Mouse (Mus musculus) heart, embryonic 11.5 days (tissue): ENCODE measurements at regions not wholly inside any gene's neighbourhood (a gene's known extent, or its start where the extent isn't known, plus 50 kb on each side); places are given as distances from the start of the nearest gene placed in this dataset.

ENCODE experiments used
- ATAC-seq: fragments of 200-750 bp; cut with Nextera tagmentation; replicated peaks from 2 replicates; pipeline ENCODE4 v1.8.0; 2017; ENCODE audit warnings: moderate library complexity; ENCODE audit not compliant: insufficient number of reproducible peaks, low FRiP score, low TSS enrichment
- H3K27ac ChIP-seq: fragments of 300-500 bp; sonication (generic); 2 replicates; pipeline ENCODE4 v1.5.1; 2014; ENCODE audit warnings: mild to moderate bottlenecking, low read depth, low read length
- H3K27me3 ChIP-seq: fragments of 300-500 bp; sonication (generic); 2 replicates; pipeline ENCODE4 v1.6.1; 2014; ENCODE audit warnings: mild to moderate bottlenecking, low read length, mixed read lengths; ENCODE audit not compliant: control insufficient read depth, insufficient read depth
- H3K36me3 ChIP-seq: fragments of 300-500 bp; sonication (generic); 2 replicates; pipeline ENCODE4 v1.6.1; 2014; ENCODE audit warnings: mild to moderate bottlenecking, low read length, moderate library complexity, mixed read lengths; ENCODE audit not compliant: control insufficient read depth, insufficient read depth
- H3K4me1 ChIP-seq: fragments of 300-500 bp; sonication (generic); 2 replicates; pipeline ENCODE4 v1.6.1; 2014; ENCODE audit warnings: low read length; ENCODE audit not compliant: control insufficient read depth, insufficient read depth
- H3K4me2 ChIP-seq: fragments of 300-500 bp; sonication (generic); 2 replicates; pipeline ENCODE4 v1.6.1; 2014; ENCODE audit warnings: mild to moderate bottlenecking, moderate library complexity
- H3K4me3 ChIP-seq: fragments of 300-500 bp; sonication (generic); 2 replicates; pipeline ENCODE4 v1.5.1; 2014; ENCODE audit warnings: low read depth, low read length
- H3K9ac ChIP-seq: fragments of 300-500 bp; sonication (generic); 2 replicates; pipeline ENCODE4 v1.6.1; 2014; ENCODE audit warnings: mild to moderate bottlenecking, low read depth, low read length, moderate library complexity
- H3K9me3 ChIP-seq: fragments of 300-500 bp; sonication (generic); replicated peaks from 2 replicates; pipeline ENCODE4 v1.6.1; 2016; ENCODE audit warnings: low read length; ENCODE audit not compliant: control insufficient read depth
- WGBS: fragments of 180-500 bp; shearing (Covaris S2); extraction: QIAGEN DNeasy Blood & Tissue Kit; methylation state at CpG from one replicate; pipeline ENCODE4 v1.1.7; 2014; ENCODE audit not compliant: insufficient replicate concordance; 5-methylcytosine and 5-hydroxymethylcytosine counted together

GRCm38 (mm10) chr16:93533205-93533604 lies 70.7 kb downstream of the Setd4 start:
- Histone ChIP-seq H3K9ac (no peak overlapping the region), H3K4me2 (no peak overlapping the region), H3K9me3 (no peaks in the 10 kb centered on the region), H3K4me3 (no peak overlapping the region), H3K27me3 (no peaks in the 10 kb centered on the region), H3K4me1 (no peaks in the 10 kb centered on the region), H3K27ac (no peak overlapping the region), H3K36me3 (no peaks in the 10 kb centered on the region)
- ATAC-seq = no peak
- WGBS = 9% methylated on average over 4 of the region's 4 CpGs

GRCm38 (mm10) chr16:93531937-93532336 lies 71.9 kb downstream of the Setd4 start:
- no peak overlapping the region for H3K4me3 ChIP-seq
- H3K27me3 ChIP-seq = no peaks in the 10 kb centered on the region
- no peaks in the 10 kb centered on the region for H3K9me3 ChIP-seq
- no peak overlapping the region for H3K27ac ChIP-seq
- no peaks in the 10 kb centered on the region for H3K36me3 ChIP-seq
- no peak overlapping the region for H3K9ac ChIP-seq
- no peaks in the 10 kb centered on the region for H3K4me1 ChIP-seq
- ATAC-seq = no peak
- H3K4me2 ChIP-seq = no peak overlapping the region
- WGBS = 72% methylated on average over 8 of the region's 8 CpGs

GRCm38 (mm10) chr16:93522485-93522884 lies 81.4 kb downstream of the Setd4 start:
- no peaks in the 10 kb centered on the region for H3K36me3 ChIP-seq
- no peak overlapping the region for H3K9ac ChIP-seq
- ATAC-seq = no peak
- 0 out of 2 replicates have a peak, but pooled peaks cover 2% of the 10 kb centered on the region for H3K27me3 ChIP-seq
- no peak overlapping the region for H3K4me2 ChIP-seq
- H3K4me3 ChIP-seq = no peak overlapping the region
- no peaks in the 10 kb centered on the region for H3K4me1 ChIP-seq
- H3K9me3 ChIP-seq = no peaks in the 10 kb centered on the region
- H3K27ac ChIP-seq = no peak overlapping the region
- WGBS = 73% methylated on average over 2 of the region's 2 CpGs

GRCm38 (mm10) chr16:93520481-93520880 lies 83.4 kb downstream of the Setd4 start:
- no peak overlapping the region for H3K4me2 ChIP-seq
- WGBS = 74% methylated on average over 3 of the region's 3 CpGs
- no peaks in the 10 kb centered on the region for H3K36me3 ChIP-seq
- ATAC-seq = no peak
- no peak overlapping the region for H3K4me3 ChIP-seq
- no peaks in the 10 kb centered on the region for H3K9me3 ChIP-seq
- 0 out of 2 replicates have a peak, but pooled peaks cover 2% of the 10 kb centered on the region for H3K27me3 ChIP-seq
- H3K4me1 ChIP-seq = no peaks in the 10 kb centered on the region
- no peak overlapping the region for H3K27ac ChIP-seq
- no peak overlapping the region for H3K9ac ChIP-seq

GRCm38 (mm10) chr16:93518620-93519019 lies 85.2 kb downstream of the Setd4 start:
- Histone ChIP-seq H3K9me3 (no peaks in the 10 kb centered on the region), H3K36me3 (no peaks in the 10 kb centered on the region), H3K4me3 (no peak overlapping the region), H3K27ac (no peak overlapping the region), H3K4me1 (no peaks in the 10 kb centered on the region), H3K27me3 (no peaks in the 10 kb centered on the region), H3K9ac (no peak overlapping the region), H3K4me2 (no peak overlapping the region)
- WGBS = 68% methylated on average over 1 of the region's 1 CpGs
- no peak for ATAC-seq

GRCm38 (mm10) chr16:93516793-93517192 lies 87.1 kb downstream of the Setd4 start:
- H3K4me1 ChIP-seq = no peaks in the 10 kb centered on the region
- no peaks in the 10 kb centered on the region for H3K27me3 ChIP-seq
- H3K4me2 ChIP-seq = no peak overlapping the region
- no peak for ATAC-seq
- no peak overlapping the region for H3K27ac ChIP-seq
- WGBS = 38% methylated on average over 5 of the region's 5 CpGs
- H3K9ac ChIP-seq = no peak overlapping the region
- no peaks in the 10 kb centered on the region for H3K9me3 ChIP-seq
- H3K36me3 ChIP-seq = no peaks in the 10 kb centered on the region
- H3K4me3 ChIP-seq = no peak overlapping the region

- Histone ChIP-seq H3K9ac (no peak overlapping the region), H3K4me1 (no peaks in the 10 kb centered on the region), H3K9me3 (no peaks in the 10 kb centered on the region), H3K4me3 (no peak overlapping the region), H3K4me2 (no peak overlapping the region), H3K27me3 (no peaks in the 10 kb centered on the region), H3K36me3 (no peaks in the 10 kb centered on the region), H3K27ac (no peak overlapping the region)
- ATAC-seq = no peak
- 82% methylated on average over 5 of the region's 5 CpGs for WGBS
These were observed 88.4 kb downstream of the Setd4 start for GRCm38 (mm10) chr16:93515456-93515941.

GRCm38 (mm10) chr16:93513616-93514041 lies 90.2 kb downstream of the Setd4 start:
- no peaks in the 10 kb centered on the region for H3K4me1 ChIP-seq
- H3K27ac ChIP-seq = no peak overlapping the region
- no peak overlapping the region for H3K4me2 ChIP-seq
- no peak overlapping the region for H3K9ac ChIP-seq
- no peaks in the 10 kb centered on the region for H3K36me3 ChIP-seq
- no peak overlapping the region for H3K4me3 ChIP-seq
- WGBS = 82% methylated on average over 5 of the region's 5 CpGs
- H3K9me3 ChIP-seq = no peaks in the 10 kb centered on the region
- H3K27me3 ChIP-seq = no peaks in the 10 kb centered on the region
- ATAC-seq = no peak

GRCm38 (mm10) chr16:93511988-93512387 lies 91.9 kb downstream of the Setd4 start:
- Histone ChIP-seq H3K4me3 (no peak overlapping the region), H3K9ac (no peak overlapping the region), H3K4me2 (no peak overlapping the region), H3K9me3 (0 out of 2 replicates have a peak, but pooled peaks cover 3% of the 10 kb centered on the region), H3K27ac (no peak overlapping the region), H3K4me1 (no peaks in the 10 kb centered on the region), H3K27me3 (no peaks in the 10 kb centered on the region), H3K36me3 (no peaks in the 10 kb centered on the region)
- ATAC-seq = no peak
- 65% methylated on average over 4 of the region's 4 CpGs for WGBS
